Mouse (Mus musculus) embryonic facial prominence, embryonic 10.5 days (tissue): ENCODE measurements around the gene Pdilt. TPM values are rescaled to one million over a fixed set of nuclear protein-coding genes. Genes with fewer than 3 reads are reported as not detected.
"Not testable (repeated sequence)": the region's sequence is repeated elsewhere in the genome, so short reads cannot be mapped to it uniquely, and the experiment has no call there.

ENCODE experiments used
- DNase-seq: peaks from one replicate; pipeline ENCODE4 v3.0.0-alpha.2; 2017; ENCODE audit warnings: low spot score
- H3K27ac ChIP-seq: fragments of 300-500 bp; sonication (generic); replicated peaks from 2 replicates; pipeline ENCODE4 v1.5.1; 2016; ENCODE audit warnings: mild to moderate bottlenecking
- H3K27me3 ChIP-seq: fragments of 300-500 bp; sonication (generic); replicated peaks from 2 replicates; pipeline ENCODE4 v1.6.1; 2016; ENCODE audit warnings: low read depth, mild to moderate bottlenecking; ENCODE audit not compliant: poor library complexity, severe bottlenecking
- H3K36me3 ChIP-seq: fragments of 300-500 bp; sonication (generic); replicated peaks from 2 replicates; pipeline ENCODE4 v1.6.1; 2016; ENCODE audit warnings: mild to moderate bottlenecking, moderate library complexity
- H3K4me1 ChIP-seq: fragments of 300-500 bp; sonication (generic); 2 replicates; pipeline ENCODE4 v1.6.1; 2016
- H3K4me3 ChIP-seq: fragments of 300-500 bp; sonication (generic); 2 replicates; pipeline ENCODE4 v1.5.1; 2016; ENCODE audit warnings: mild to moderate bottlenecking, moderate library complexity
- H3K9me3 ChIP-seq: fragments of 300-500 bp; sonication (generic); 2 replicates; pipeline ENCODE4 v1.6.1; 2016; ENCODE audit warnings: mild to moderate bottlenecking
- WGBS: fragments of 180-500 bp; shearing (Covaris S2); methylation state at CpG from one replicate; pipeline ENCODE4 v1.1.7; 2016; 5-methylcytosine and 5-hydroxymethylcytosine counted together
- polyA plus RNA-seq: library from polyadenylated mRNA; unstranded; fragments of >200 nt; fragmentation: Nextera tagmentation; extraction: Ambion mirVana; gene quantifications from 2 replicates; pipeline ENCODE4 v1.2.1, GENCODE M21; 2016

The Pdilt gene
- not detected in 2 replicates for polyA plus RNA-seq

DNA sequence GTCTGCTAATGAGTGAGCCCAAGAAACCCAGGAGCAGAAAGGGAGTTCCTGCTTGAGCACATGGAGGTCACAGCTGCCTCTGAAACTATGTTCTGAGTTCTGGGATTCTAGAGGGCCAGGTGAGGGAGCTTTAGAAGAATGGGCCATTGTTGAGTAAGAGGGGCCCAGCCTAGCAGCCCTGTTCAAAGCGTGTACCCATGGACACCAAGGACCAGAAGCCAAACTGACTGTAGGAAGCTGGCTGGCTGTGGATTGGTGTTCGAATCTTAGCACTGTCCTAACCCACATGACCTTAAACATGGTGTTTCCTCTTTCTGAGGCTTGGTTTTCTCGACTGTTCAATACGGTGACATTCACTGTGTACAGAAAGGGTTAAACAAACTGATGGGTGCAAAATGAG, at the start of gene Pdilt:
Pdilt (minus strand) TSS at position 101 of the 400 bp plus-strand sequence.
- no peak within 1 kb of the TSS for H3K4me3 ChIP-seq
- no peak within 1 kb of the TSS for H3K27ac ChIP-seq
- H3K27me3 ChIP-seq, result no peaks in the 10 kb centered on the region
- no peak for DNase-seq
- no peaks in the 10 kb centered on the region for H3K36me3 ChIP-seq
- no peaks in the 10 kb centered on the region for H3K9me3 ChIP-seq
- H3K4me1 ChIP-seq, result peaks cover 6% of the 10 kb centered on the region; the same call in 1 of the 2 replicates
- 76% methylated on average over 4 of the region's 4 CpGs for WGBS

GRCm38 (mm10) chr7:119562476-119562875, 39.2 kb upstream of the Pdilt start:
- not testable (repeated sequence) for H3K4me1 ChIP-seq, H3K27me3 ChIP-seq, DNase-seq, H3K9me3 ChIP-seq, H3K27ac ChIP-seq, H3K36me3 ChIP-seq, H3K4me3 ChIP-seq
- WGBS, result 85% methylated on average over 2 of the region's 2 CpGs

- Histone ChIP-seq H3K36me3 (no peaks in the 10 kb centered on the region), H3K4me1 (no peaks in the 10 kb centered on the region), H3K27ac (no peak overlapping the region), H3K27me3 (no peaks in the 10 kb centered on the region), H3K4me3 (no peak overlapping the region), H3K9me3 (no peaks in the 10 kb centered on the region)
- DNase-seq, result no peak
- 57% methylated on average over 4 of the region's 4 CpGs for WGBS
These were observed 38.2 kb upstream of the Pdilt start for GRCm38 (mm10) chr7:119561441-119561840.

DNA sequence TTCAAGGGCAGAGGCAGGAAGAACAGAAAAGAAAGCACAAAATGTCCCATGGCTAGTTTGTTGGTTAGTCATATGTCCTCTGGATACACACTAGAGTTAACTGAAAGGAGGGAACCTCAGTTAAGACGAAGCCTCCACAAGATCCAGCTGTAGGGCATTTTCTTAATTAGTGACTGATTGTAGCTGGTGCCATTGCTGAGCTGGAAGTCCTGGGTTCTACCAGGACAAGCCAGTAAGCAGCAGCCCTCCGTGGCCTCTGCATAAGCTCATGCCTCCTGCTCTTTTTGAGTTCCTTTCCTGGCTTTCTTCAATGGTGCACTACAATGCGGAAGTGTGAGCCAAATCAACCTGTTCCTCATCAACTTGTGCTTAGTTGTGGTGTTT, 37.2 kb upstream of the Pdilt start:
- H3K4me1 ChIP-seq, result no peaks in the 10 kb centered on the region
- no peak for DNase-seq
- 83% methylated on average over 3 of the region's 3 CpGs for WGBS
- H3K4me3 ChIP-seq, result no peak overlapping the region
- no peak overlapping the region for H3K27ac ChIP-seq
- no peaks in the 10 kb centered on the region for H3K36me3 ChIP-seq
- no peaks in the 10 kb centered on the region for H3K9me3 ChIP-seq
- no peaks in the 10 kb centered on the region for H3K27me3 ChIP-seq

DNA sequence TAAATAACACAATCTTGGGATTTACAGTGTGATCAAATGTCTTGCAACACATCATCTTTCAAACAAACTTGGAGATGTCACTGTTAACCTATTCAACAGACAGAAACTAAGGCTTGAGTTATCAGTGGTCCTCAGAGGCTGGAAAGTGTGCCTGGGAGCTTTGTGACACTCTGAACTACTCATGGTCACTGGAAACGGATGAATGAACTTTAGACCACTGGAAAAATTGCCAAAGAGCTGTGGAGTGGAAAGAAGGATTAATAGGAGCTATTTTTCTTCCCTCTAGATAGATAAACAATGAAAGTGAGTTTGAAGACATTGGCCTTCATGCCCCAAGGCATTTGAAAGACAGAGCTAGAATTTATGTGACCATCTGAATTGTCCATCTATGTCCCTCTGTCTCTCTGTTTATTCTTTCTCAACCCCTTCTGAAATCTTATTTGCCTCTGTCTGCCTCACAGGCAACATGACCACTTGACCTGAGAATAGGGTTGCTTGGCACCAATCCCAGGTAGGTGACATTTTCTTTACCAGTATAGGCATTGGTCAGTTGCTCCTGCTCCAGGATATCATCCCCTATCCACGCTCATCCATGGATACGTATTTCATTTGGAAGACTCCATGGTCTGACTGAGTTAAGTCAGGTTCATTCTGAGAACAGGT, 36.6 kb upstream of the Pdilt start:
- H3K36me3 ChIP-seq, result no peaks in the 10 kb centered on the region

GRCm38 (mm10) chr7:119554040-119554439, 30.8 kb upstream of the Pdilt start, which contains the start of gene Acsm2:
TSS of gene Acsm2 (plus strand) at chr7:119554340.
- DNase-seq, result no peak
- WGBS, result 81% methylated on average over 1 of the region's 1 CpGs
- H3K4me3 ChIP-seq, result no peak within 1 kb of the TSS

More for the DNA sequence above, 36.6 kb upstream of the Pdilt start:
- WGBS, result 82% methylated on average over 3 of the region's 3 CpGs
- Histone ChIP-seq H3K4me1 (no peaks in the 10 kb centered on the region), H3K4me3 (no peak overlapping the region), H3K9me3 (no peaks in the 10 kb centered on the region), H3K27ac (no peak overlapping the region), H3K27me3 (no peaks in the 10 kb centered on the region)
- no peak for DNase-seq

DNA sequence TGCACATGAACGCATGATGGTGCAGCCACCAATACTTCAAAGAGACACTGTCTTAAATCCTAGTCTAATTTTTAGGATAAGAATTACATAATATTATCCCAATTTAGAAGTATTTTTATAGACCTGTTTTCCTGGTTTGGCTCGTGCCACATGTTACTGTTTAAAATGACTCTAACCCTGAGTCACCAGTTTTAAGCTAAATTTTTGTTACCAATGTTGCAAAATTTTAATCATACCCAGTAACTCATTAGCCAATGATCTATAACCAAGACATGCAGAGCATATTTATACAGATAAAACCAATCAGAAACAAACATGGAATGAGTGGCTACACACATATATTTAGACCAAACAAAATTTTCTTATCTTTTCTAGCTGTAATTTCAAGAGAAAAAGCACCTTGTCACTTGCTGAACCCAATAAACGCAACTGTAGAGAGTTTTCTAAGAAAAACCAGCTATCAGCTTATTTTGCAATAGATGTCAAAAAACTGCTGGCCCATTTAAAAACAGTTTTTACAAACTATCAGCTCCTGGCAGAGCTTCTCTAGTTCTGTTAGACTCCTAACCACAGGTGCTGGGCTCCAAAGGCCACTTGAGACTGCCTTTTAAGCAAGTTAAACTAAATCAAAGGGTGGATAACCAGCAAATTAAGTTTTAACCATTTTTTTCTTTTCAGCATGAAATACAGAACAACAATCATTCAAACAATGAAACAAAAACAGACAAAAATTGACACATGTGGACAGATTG, 27.4 kb upstream of the Pdilt start:
- no peaks in the 10 kb centered on the region for H3K36me3 ChIP-seq
- no peaks in the 10 kb centered on the region for H3K9me3 ChIP-seq
- no peaks in the 10 kb centered on the region for H3K4me1 ChIP-seq
- H3K27me3 ChIP-seq, result no peaks in the 10 kb centered on the region
- WGBS, result 88% methylated on average over 3 of the region's 3 CpGs
- H3K4me3 ChIP-seq, result no peak overlapping the region
- no peak overlapping the region for H3K27ac ChIP-seq
- DNase-seq, result no peak

More at GRCm38 (mm10) chr7:119554040-119554439, 30.8 kb upstream of the Pdilt start, which contains the start of gene Acsm2:
- no peaks in the 10 kb centered on the region for H3K27me3 ChIP-seq
- no peak within 1 kb of the TSS for H3K27ac ChIP-seq
- no peaks in the 10 kb centered on the region for H3K36me3 ChIP-seq
- H3K4me1 ChIP-seq, result no peaks in the 10 kb centered on the region
- H3K9me3 ChIP-seq, result no peaks in the 10 kb centered on the region

DNA sequence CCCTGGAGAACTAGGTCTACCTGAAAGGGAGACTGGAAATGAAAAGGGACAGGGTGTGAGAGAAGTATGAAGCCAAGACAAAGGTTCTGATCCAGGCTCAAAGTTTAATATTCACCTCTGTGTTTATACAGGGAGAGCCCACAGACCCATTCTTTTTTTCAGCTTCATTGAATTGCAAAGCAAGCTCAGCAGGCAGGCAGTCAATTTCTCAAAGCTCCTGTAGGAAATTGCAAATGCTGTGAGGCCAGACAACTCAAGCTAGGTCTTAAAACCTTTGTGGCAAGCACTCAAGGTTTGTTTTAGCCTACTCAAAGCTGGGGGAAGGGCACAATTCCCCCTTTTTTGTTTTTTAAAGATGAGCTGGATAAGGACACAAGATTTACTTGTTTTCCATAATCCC, 22.3 kb upstream of the Pdilt start:
- no peaks in the 10 kb centered on the region for H3K9me3 ChIP-seq
- H3K27me3 ChIP-seq, result no peaks in the 10 kb centered on the region
- no peak for DNase-seq
- H3K27ac ChIP-seq, result no peak overlapping the region
- no peaks in the 10 kb centered on the region for H3K4me1 ChIP-seq
- no peaks in the 10 kb centered on the region for H3K36me3 ChIP-seq
- no peak overlapping the region for H3K4me3 ChIP-seq

GRCm38 (mm10) chr7:119542445-119542844, 19.2 kb upstream of the Pdilt start:
- H3K9me3 ChIP-seq, result no peaks in the 10 kb centered on the region
- WGBS, result 76% methylated on average over 2 of the region's 2 CpGs
- H3K36me3 ChIP-seq, result no peaks in the 10 kb centered on the region
- no peak overlapping the region for H3K27ac ChIP-seq
- H3K4me3 ChIP-seq, result no peak overlapping the region
- no peak for DNase-seq
- no peaks in the 10 kb centered on the region for H3K27me3 ChIP-seq
- no peaks in the 10 kb centered on the region for H3K4me1 ChIP-seq

DNA sequence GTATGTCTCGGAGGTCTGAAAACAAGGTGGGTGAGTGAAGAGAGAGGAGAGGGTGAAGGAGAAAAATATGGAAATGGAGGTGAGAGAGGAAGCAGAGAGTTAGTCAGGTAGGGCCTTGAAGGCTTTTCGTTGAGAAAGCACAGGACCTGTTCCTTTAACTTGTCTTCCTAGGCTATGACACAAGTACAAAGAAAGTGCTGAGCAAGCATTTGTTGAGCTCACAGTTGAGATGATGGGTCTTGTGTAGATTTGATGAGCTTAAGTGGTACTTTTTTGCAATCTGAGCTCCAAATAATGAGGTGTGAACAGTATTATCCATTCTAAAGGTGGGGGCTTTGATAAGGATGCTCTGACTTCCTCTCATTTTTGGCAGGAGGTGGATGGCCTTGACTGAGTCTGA, 11.1 kb upstream of the Pdilt start:
- no peak for DNase-seq
- no peaks in the 10 kb centered on the region for H3K4me1 ChIP-seq
- H3K27ac ChIP-seq, result no peak overlapping the region
- no peaks in the 10 kb centered on the region for H3K36me3 ChIP-seq
- H3K4me3 ChIP-seq, result no peak overlapping the region
- no peaks in the 10 kb centered on the region for H3K9me3 ChIP-seq
- WGBS, result 77% methylated on average over 2 of the region's 2 CpGs
- no peaks in the 10 kb centered on the region for H3K27me3 ChIP-seq

- no peaks in the 10 kb centered on the region for H3K4me1 ChIP-seq
- DNase-seq, result no peak
- no peak overlapping the region for H3K4me3 ChIP-seq
- no peaks in the 10 kb centered on the region for H3K27me3 ChIP-seq
- no peak overlapping the region for H3K27ac ChIP-seq
- H3K36me3 ChIP-seq, result no peaks in the 10 kb centered on the region
- 69% methylated on average over 1 of the region's 1 CpGs for WGBS
- H3K9me3 ChIP-seq, result no peaks in the 10 kb centered on the region
These were observed 9.6 kb upstream of the Pdilt start for GRCm38 (mm10) chr7:119532924-119533323.

DNA sequence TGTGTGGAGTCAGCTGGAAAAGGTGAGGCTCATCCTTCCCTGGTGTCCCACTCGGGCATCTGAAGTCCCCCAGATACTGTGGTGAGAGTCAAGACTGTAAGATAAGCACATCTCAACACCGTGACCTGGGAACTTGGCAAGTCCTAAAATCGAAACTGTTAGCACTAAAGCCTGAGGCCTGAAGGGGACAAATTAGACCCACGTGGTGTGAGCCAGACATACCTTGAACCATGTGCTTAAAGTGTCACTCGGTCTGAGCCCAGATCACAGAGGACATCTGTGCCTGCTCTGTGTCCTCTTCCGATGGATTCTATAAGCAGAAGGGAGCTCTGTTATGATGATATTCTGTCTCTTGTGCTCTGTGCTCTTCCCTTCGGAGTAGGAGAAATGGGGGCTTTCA, 5.3 kb upstream of the Pdilt start:
- Histone ChIP-seq H3K36me3 (no peaks in the 10 kb centered on the region), H3K4me1 (peaks cover 6% of the 10 kb centered on the region; the same call in 1 of the 2 replicates), H3K4me3 (no peak overlapping the region), H3K27me3 (no peaks in the 10 kb centered on the region), H3K27ac (no peak overlapping the region), H3K9me3 (no peaks in the 10 kb centered on the region)
- WGBS, result 78% methylated on average over 7 of the region's 7 CpGs
- DNase-seq, result no peak

DNA sequence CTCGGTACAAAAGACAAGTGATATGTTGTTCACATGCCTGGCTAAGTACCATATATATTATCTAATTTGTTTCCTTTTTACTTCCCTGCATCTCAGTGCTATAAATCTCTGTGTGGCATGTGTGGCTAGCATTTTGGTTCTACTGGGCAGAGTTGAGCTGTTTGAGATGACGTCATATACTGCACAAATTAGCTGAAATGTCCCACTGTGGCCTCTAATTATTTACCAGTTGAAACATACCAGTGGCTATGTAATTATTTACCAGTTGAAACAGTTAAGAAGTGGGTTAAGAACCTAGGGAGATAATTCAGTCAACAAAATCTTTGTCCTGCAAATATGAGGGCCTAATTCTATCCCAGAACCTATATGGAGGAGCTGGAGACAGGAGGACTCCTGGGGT, 4.3 kb upstream of the Pdilt start:
- DNase-seq, result no peak
- Histone ChIP-seq H3K4me1 (peaks cover 6% of the 10 kb centered on the region; the same call in 1 of the 2 replicates), H3K4me3 (no peak overlapping the region), H3K9me3 (no peaks in the 10 kb centered on the region), H3K36me3 (no peaks in the 10 kb centered on the region), H3K27me3 (no peaks in the 10 kb centered on the region), H3K27ac (no peak overlapping the region)
- WGBS, result 72% methylated on average over 2 of the region's 2 CpGs
